Mouse (Mus musculus): ENCODE results near the gene Rsrc1.
"Not testable (repeated sequence)": the region's sequence is repeated elsewhere in the genome, so short reads cannot be mapped to it uniquely, and the experiment has no call there.

The Rsrc1 gene

GRCm38 (mm10) chr3:66983481-66983880 lies 2.3 kb downstream of the Rsrc1 start:
- in situ Hi-C loops (cut with MboI, MseI) = no loop called here

GRCm38 (mm10) chr3:66985539-66986286 lies 4.5 kb downstream of the Rsrc1 start:
- in situ Hi-C loops (cut with MboI, MseI) = loop anchor here (5.0 kb wide), 1 partner anchor 597 kb away; the partner anchor contains the start of gene Mfsd1

GRCm38 (mm10) chr3:66986287-66986560 lies 5.0 kb downstream of the Rsrc1 start:
- in situ Hi-C loops (cut with MboI, MseI) = loop anchor here (5.0 kb wide), 1 partner anchor 596 kb away; the partner anchor contains the start of gene Mfsd1

- in situ Hi-C loops (cut with MboI, MseI) = loop anchor here (10.0 kb wide), 1 partner anchor 178 kb away; no protein-coding TSS in a partner anchor
Observed at GRCm38 (mm10) chr3:66996820-66997219, 15.6 kb downstream of the Rsrc1 start.

- in situ Hi-C loops (cut with MboI, MseI) = no loop called here
Observed at GRCm38 (mm10) chr3:67036387-67037062, 55.3 kb downstream of the Rsrc1 start.

GRCm38 (mm10) chr3:67059755-67060154 lies 78.6 kb downstream of the Rsrc1 start:
- in situ Hi-C loops (cut with MboI, MseI) = no loop called here

- in situ Hi-C loops (cut with MboI, MseI) = loop anchor here (5.0 kb wide), 1 partner anchor 36 kb away; no protein-coding TSS in a partner anchor
Observed at GRCm38 (mm10) chr3:67070575-67071488, 89.6 kb downstream of the Rsrc1 start.

GRCm38 (mm10) chr3:67073653-67074052 lies 92.5 kb downstream of the Rsrc1 start:
- in situ Hi-C loops (cut with MboI, MseI) = loop anchor here (5.0 kb wide), 1 partner anchor 34 kb away; no protein-coding TSS in a partner anchor

- in situ Hi-C loops (cut with MboI, MseI) = no loop called here
Observed at GRCm38 (mm10) chr3:67075484-67075883, 94.3 kb downstream of the Rsrc1 start.

GRCm38 (mm10) chr3:67084742-67085141 lies 103.6 kb downstream of the Rsrc1 start:
- in situ Hi-C loops (cut with MboI, MseI) = no loop called here

- in situ Hi-C loops (cut with MboI, MseI) = loop anchor here (5.0 kb wide), 1 partner anchor 36 kb away; no protein-coding TSS in a partner anchor
Observed at GRCm38 (mm10) chr3:67108428-67108827, 127.2 kb downstream of the Rsrc1 start.

- in situ Hi-C loops (cut with MboI, MseI) = loop anchor here (5.0 kb wide), 1 partner anchor 66 kb away; no protein-coding TSS in a partner anchor
Observed at GRCm38 (mm10) chr3:67116317-67116716, 135.1 kb downstream of the Rsrc1 start.

- in situ Hi-C loops (cut with MboI, MseI) = no loop called here
Observed at GRCm38 (mm10) chr3:67132521-67132920, 151.3 kb downstream of the Rsrc1 start.

GRCm38 (mm10) chr3:67135749-67136375 lies 154.7 kb downstream of the Rsrc1 start:
- in situ Hi-C loops (cut with MboI, MseI) = no loop called here

- in situ Hi-C loops (cut with MboI, MseI) = no loop called here
Observed at GRCm38 (mm10) chr3:67144952-67145351, 163.8 kb downstream of the Rsrc1 start.

- in situ Hi-C loops (cut with MboI, MseI) = no loop called here
Observed at GRCm38 (mm10) chr3:67146280-67146679, 165.1 kb downstream of the Rsrc1 start.

- in situ Hi-C loops (cut with MboI, MseI) = no loop called here
Observed at GRCm38 (mm10) chr3:67147246-67147645, 166.1 kb downstream of the Rsrc1 start.

GRCm38 (mm10) chr3:67197179-67197578 lies 216.0 kb downstream of the Rsrc1 start:
- in situ Hi-C loops (cut with MboI, MseI) = no loop called here

GRCm38 (mm10) chr3:67213047-67213457 lies 231.9 kb downstream of the Rsrc1 start:
- in situ Hi-C loops (cut with MboI, MseI) = no loop called here

GRCm38 (mm10) chr3:67232617-67233241 lies 251.5 kb downstream of the Rsrc1 start:
- in situ Hi-C loops (cut with MboI, MseI) = no loop called here

GRCm38 (mm10) chr3:67242451-67242850 lies 261.3 kb downstream of the Rsrc1 start:
- in situ Hi-C loops (cut with MboI, MseI) = not testable (repeated sequence)

Measured in T-helper 1 cell (primary cell).